Mouse (Mus musculus): ENCODE measurements around the gene Gfy. TPM values are rescaled to one million over a fixed set of nuclear protein-coding genes. Genes with fewer than 3 reads are reported as not detected.
"Not testable (repeated sequence)": the region's sequence is repeated elsewhere in the genome, so short reads cannot be mapped to it uniquely, and the experiment has no call there.

Gene Gfy
- polyA plus RNA-seq, 1 experiment from 2014 or later: not detected

- Histone ChIP-seq H3K9me3 (replicated peaks) (no peaks in the 10 kb centered on the region), H3K36me3 (peaks cover 41% of the 10 kb centered on the region), H3K27me3 (ENCODE audit: low read depth, poor library complexity, severe bottlenecking) (peaks cover 47% of the 10 kb centered on the region), H3K4me1 (peaks cover 23% of the 10 kb centered on the region), H3K27ac (peak overlapping the region; percentile 56), H3K4me3 (peak overlapping the region; percentile 49)
- 4% methylated on average over 35 of the region's 35 CpGs for WGBS
- DNase-seq (ENCODE audit: low spot score): peak; percentile 94
Measured at GRCm38 (mm10) chr7:45161612-45162473, 17.5 kb downstream of the Gfy start.

GRCm38 (mm10) chr7:45160866-45161265 is 18.5 kb downstream of the Gfy start:
- Histone ChIP-seq H3K4me3 (no peak overlapping the region), H3K27ac (no peak overlapping the region)

GRCm38 (mm10) chr7:45160316-45160800 is 19.0 kb downstream of the Gfy start:
- no peak overlapping the region for H3K4me3 ChIP-seq
- WGBS: 92% methylated on average over 6 of the region's 6 CpGs
- H3K4me1 ChIP-seq: peaks cover 26% of the 10 kb centered on the region
- DNase-seq (ENCODE audit: low spot score): no peak
- H3K27ac ChIP-seq: no peak overlapping the region
- peaks cover 32% of the 10 kb centered on the region for H3K27me3 ChIP-seq (ENCODE audit: low read depth, poor library complexity, severe bottlenecking)
- no peaks in the 10 kb centered on the region for H3K9me3 ChIP-seq (replicated peaks)
- H3K36me3 ChIP-seq: peaks cover 44% of the 10 kb centered on the region

More at GRCm38 (mm10) chr7:45160866-45161265, 18.5 kb downstream of the Gfy start:
- Histone ChIP-seq H3K4me1 (peaks cover 23% of the 10 kb centered on the region), H3K36me3 (peaks cover 44% of the 10 kb centered on the region), H3K27me3 (ENCODE audit: low read depth, poor library complexity, severe bottlenecking) (peaks cover 37% of the 10 kb centered on the region), H3K9me3 (replicated peaks) (no peaks in the 10 kb centered on the region)
- 90% methylated on average over 3 of the region's 3 CpGs for WGBS
- no peak for DNase-seq (ENCODE audit: low spot score)

GRCm38 (mm10) chr7:45158991-45159390 is 20.4 kb downstream of the Gfy start:
- H3K27ac ChIP-seq: no peak overlapping the region
- H3K4me3 ChIP-seq: no peak overlapping the region
- no peaks in the 10 kb centered on the region for H3K9me3 ChIP-seq (replicated peaks)
- H3K27me3 ChIP-seq (ENCODE audit: low read depth, poor library complexity, severe bottlenecking): peaks cover 18% of the 10 kb centered on the region
- DNase-seq (ENCODE audit: low spot score): no peak
- peaks cover 32% of the 10 kb centered on the region for H3K4me1 ChIP-seq
- 93% methylated on average over 6 of the region's 6 CpGs for whole genome bisulfite sequencing
- peaks cover 44% of the 10 kb centered on the region for H3K36me3 ChIP-seq

GRCm38 (mm10) chr7:45157459-45157858 is 21.9 kb downstream of the Gfy start:
- H3K27ac ChIP-seq: no peak overlapping the region
- peaks cover 44% of the 10 kb centered on the region for H3K36me3 ChIP-seq
- H3K4me3 ChIP-seq: no peak overlapping the region
- WGBS: 88% methylated on average over 14 of the region's 14 CpGs
- DNase-seq (ENCODE audit: low spot score): no peak
- H3K9me3 ChIP-seq (replicated peaks): no peaks in the 10 kb centered on the region
- H3K4me1 ChIP-seq: peaks cover 29% of the 10 kb centered on the region
- H3K27me3 ChIP-seq (ENCODE audit: low read depth, poor library complexity, severe bottlenecking): peaks cover 3% of the 10 kb centered on the region

GRCm38 (mm10) chr7:45156206-45156605 is 23.2 kb downstream of the Gfy start:
- H3K9me3 ChIP-seq (replicated peaks): no peaks in the 10 kb centered on the region
- H3K27ac ChIP-seq: no peak overlapping the region
- no peak for DNase-seq (ENCODE audit: low spot score)
- no peaks in the 10 kb centered on the region for H3K27me3 ChIP-seq (ENCODE audit: low read depth, poor library complexity, severe bottlenecking)
- 97% methylated on average over 15 of the region's 15 CpGs for WGBS
- no peak overlapping the region for H3K4me3 ChIP-seq
- H3K4me1 ChIP-seq: peaks cover 28% of the 10 kb centered on the region
- H3K36me3 ChIP-seq: peaks cover 44% of the 10 kb centered on the region

- H3K27ac ChIP-seq: peak overlapping the region; percentile 98; the same call in 1 of the 2 replicates
- peaks cover 34% of the 10 kb centered on the region for H3K4me1 ChIP-seq
- no peaks in the 10 kb centered on the region for H3K9me3 ChIP-seq (replicated peaks)
- 87% methylated on average over 9 of the region's 9 CpGs for WGBS
- no peak overlapping the region for H3K4me3 ChIP-seq
- H3K36me3 ChIP-seq: peaks cover 38% of the 10 kb centered on the region
- DNase-seq (ENCODE audit: low spot score): no peak
- no peaks in the 10 kb centered on the region for H3K27me3 ChIP-seq (ENCODE audit: low read depth, poor library complexity, severe bottlenecking)
Measured at GRCm38 (mm10) chr7:45155590-45155989, 23.8 kb downstream of the Gfy start.

- Histone ChIP-seq H3K36me3 (peaks cover 32% of the 10 kb centered on the region), H3K27ac (peak overlapping the region; percentile 98), H3K27me3 (ENCODE audit: low read depth, poor library complexity, severe bottlenecking) (no peaks in the 10 kb centered on the region), H3K4me1 (peaks cover 39% of the 10 kb centered on the region), H3K4me3 (peak overlapping the region; percentile 78), H3K9me3 (replicated peaks) (no peaks in the 10 kb centered on the region)
- WGBS: 83% methylated on average over 12 of the region's 12 CpGs
- no peak for DNase-seq (ENCODE audit: low spot score)
Measured at GRCm38 (mm10) chr7:45154993-45155514, 24.3 kb downstream of the Gfy start.

GRCm38 (mm10) chr7:45154096-45154992 is 25.0 kb downstream of the Gfy start, which contains the start of the genes Pih1d1 and Aldh16a1:
TSS of gene Pih1d1 (plus strand) at chr7:45154303.
TSS of gene Aldh16a1 (minus strand) at chr7:45154584.
- H3K27me3 ChIP-seq (ENCODE audit: low read depth, poor library complexity, severe bottlenecking): no peaks in the 10 kb centered on the region
- peaks cover 46% of the 10 kb centered on the region for H3K4me1 ChIP-seq
- 5% methylated on average over 69 of the region's 69 CpGs for WGBS
- H3K9me3 ChIP-seq (replicated peaks): no peaks in the 10 kb centered on the region
- H3K36me3 ChIP-seq: peaks cover 28% of the 10 kb centered on the region
- H3K4me3 ChIP-seq: peak within 1 kb of the TSS; percentile 78
- DNase-seq (ENCODE audit: low spot score): peak; percentile 98
- peak within 1 kb of the TSS; percentile 98 for H3K27ac ChIP-seq

GRCm38 (mm10) chr7:45153586-45153985 is 25.8 kb downstream of the Gfy start:
- Histone ChIP-seq H3K4me3 (peak overlapping the region; percentile 78), H3K4me1 (peaks cover 48% of the 10 kb centered on the region), H3K36me3 (peaks cover 22% of the 10 kb centered on the region), H3K27ac (peak overlapping the region; percentile 98), H3K9me3 (replicated peaks) (no peaks in the 10 kb centered on the region), H3K27me3 (ENCODE audit: low read depth, poor library complexity, severe bottlenecking) (no peaks in the 10 kb centered on the region)
- DNase-seq (ENCODE audit: low spot score): no peak
- 5% methylated on average over 5 of the region's 5 CpGs for WGBS

GRCm38 (mm10) chr7:45153052-45153451 is 26.3 kb downstream of the Gfy start:
- not testable (repeated sequence) for H3K9me3 ChIP-seq (replicated peaks); H3K27ac ChIP-seq; H3K27me3 ChIP-seq (ENCODE audit: low read depth, poor library complexity, severe bottlenecking); DNase-seq (ENCODE audit: low spot score)
- peaks cover 48% of the 10 kb centered on the region for H3K4me1 ChIP-seq
- whole genome bisulfite sequencing: 95% methylated on average over 2 of the region's 2 CpGs
- peaks cover 22% of the 10 kb centered on the region for H3K36me3 ChIP-seq
- peak overlapping the region; percentile 78 for H3K4me3 ChIP-seq

GRCm38 (mm10) chr7:45151303-45151702 is 28.1 kb downstream of the Gfy start:
- no peaks in the 10 kb centered on the region for H3K27me3 ChIP-seq (ENCODE audit: low read depth, poor library complexity, severe bottlenecking)
- WGBS: 33% methylated on average over 11 of the region's 11 CpGs
- H3K4me1 ChIP-seq: peaks cover 48% of the 10 kb centered on the region
- H3K27ac ChIP-seq: peak overlapping the region; percentile 74
- peak overlapping the region; percentile 10; the same call in 1 of the 2 replicates for H3K4me3 ChIP-seq
- no peaks in the 10 kb centered on the region for H3K9me3 ChIP-seq (replicated peaks)
- H3K36me3 ChIP-seq: peaks cover 27% of the 10 kb centered on the region
- no peak for DNase-seq (ENCODE audit: low spot score)
